Mouse (Mus musculus): Measurements from ENCODE around the gene Vtn.

DNA sequence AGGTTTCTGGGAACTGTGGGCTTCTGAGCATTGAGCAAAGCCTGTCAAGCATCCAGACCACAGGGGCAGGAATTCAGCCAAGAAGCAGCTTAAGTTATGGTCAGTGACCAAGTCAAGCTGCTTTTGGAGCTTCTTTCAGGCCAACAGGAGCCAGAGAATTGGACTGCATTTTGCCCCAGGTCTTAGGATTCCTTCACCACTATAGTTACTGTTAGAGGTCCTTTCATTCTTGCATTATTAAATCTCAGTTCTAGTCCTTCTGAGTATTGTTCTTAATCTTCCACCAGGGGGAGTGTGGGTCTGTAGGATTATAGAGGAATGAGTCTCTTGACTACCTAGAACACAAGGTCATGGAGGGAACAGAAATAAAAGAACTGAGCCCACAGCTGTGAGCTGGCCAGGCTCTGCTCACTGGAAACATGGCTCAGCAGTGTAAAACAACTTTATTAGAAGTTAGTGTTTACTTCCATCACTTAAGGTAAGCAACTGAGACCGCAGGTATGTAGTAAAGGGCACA, 23.6 kb downstream of the Vtn start:
- TF ChIP-seq CTCF (IDR thresholded peaks at IDR 0.05; ENCODE audit: low read depth, low read length), result no peak
- TF ChIP-seq TAL1 (conservative IDR thresholded peaks at IDR 0.05; ENCODE audit: low read depth, low read length), result no peak
- TF ChIP-seq POLR2AphosphoS5 (IDR thresholded peaks at IDR 0.05; ENCODE audit: insufficient replicate concordance, low read depth, low read length), result no peak
- no peak for TF ChIP-seq GATA2 (IDR thresholded peaks at IDR 0.05; ENCODE audit: borderline replicate concordance, low read depth, low read length)

Measured in G1E (cell line).